Mouse (Mus musculus) layer of hippocampus, postnatal 25 days (tissue): Measurements from ENCODE around the gene Syt1. TPM values are rescaled to one million over a fixed set of nuclear protein-coding genes. Genes with fewer than 3 reads are reported as not detected.

Source experiments
- DNase-seq, 2 experiments: peaks; one replicate each; pipeline ENCODE4 v3.0.0; 2022; ENCODE audit warnings: mixed read lengths in 2 of 2, low spot score in 1 of 2; ENCODE audit errors: extremely low spot score in 1 of 2
- total RNA-seq, 2 experiments: library from RNA; stranded (reverse); gene quantifications; 2 replicates each; pipeline ENCODE4 v1.2.3; 2021

Gene Syt1
- total RNA-seq, 2 experiments from 2014 or later = 942 to 986 TPM

DNA sequence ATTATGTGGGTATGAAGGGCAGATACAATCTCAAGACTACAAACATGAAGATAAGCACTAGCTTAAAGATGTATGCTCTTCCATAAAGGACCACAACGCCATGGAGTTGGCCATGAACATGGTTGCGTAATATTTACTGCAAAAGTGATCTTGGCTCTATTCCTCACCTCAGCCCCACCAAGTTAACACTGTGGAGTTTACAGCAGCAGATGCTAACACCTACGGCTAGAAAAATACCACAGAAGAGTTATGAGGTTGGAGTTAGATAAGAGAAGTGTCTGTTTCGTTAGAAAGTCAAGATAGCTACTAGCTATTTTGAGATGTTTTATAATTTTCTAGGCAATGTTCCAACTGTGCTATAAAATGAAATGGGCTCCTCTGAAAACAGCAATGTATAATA lies 353.9 kb downstream of the Syt1 start:
- DNase-seq = no peak

DNA sequence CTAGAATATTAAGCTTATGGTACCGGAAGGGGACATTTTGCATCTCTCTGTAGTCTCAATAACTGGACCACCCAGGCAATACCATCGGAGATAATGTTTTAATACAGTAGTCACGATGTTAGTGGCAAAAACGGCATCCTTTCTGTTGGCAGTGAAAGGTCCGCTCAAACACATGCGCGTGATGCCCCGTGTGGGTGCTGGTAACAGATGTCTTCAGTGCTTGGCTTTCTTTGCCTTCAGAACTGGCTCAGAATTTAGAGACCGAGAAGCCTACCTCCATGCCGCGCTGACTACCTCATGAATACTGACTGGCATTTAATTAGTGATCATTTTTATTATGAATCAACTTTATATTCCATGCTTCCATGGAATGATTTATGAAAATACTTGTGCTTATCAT lies 355.7 kb downstream of the Syt1 start:
- no peak for DNase-seq

DNA sequence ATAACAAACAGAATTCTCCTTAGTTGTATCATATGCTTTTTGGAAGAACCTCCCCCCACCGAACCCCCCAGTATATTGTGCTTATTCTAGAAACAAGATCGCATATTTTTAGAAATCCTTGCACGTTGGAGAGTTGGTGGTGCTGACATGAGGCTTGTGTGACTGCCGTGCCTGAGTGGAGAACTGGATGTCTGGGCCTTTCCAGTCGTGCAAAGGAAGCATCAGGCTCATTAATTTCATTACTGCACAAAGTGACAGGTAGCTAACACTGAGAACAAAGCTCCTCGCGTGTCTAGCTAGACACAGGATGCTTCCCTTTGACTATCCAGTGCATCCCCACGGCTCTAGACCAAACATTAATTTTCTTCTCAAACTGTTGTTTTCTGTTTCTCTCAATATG lies 358.0 kb downstream of the Syt1 start:
- no peak for DNase-seq

DNA sequence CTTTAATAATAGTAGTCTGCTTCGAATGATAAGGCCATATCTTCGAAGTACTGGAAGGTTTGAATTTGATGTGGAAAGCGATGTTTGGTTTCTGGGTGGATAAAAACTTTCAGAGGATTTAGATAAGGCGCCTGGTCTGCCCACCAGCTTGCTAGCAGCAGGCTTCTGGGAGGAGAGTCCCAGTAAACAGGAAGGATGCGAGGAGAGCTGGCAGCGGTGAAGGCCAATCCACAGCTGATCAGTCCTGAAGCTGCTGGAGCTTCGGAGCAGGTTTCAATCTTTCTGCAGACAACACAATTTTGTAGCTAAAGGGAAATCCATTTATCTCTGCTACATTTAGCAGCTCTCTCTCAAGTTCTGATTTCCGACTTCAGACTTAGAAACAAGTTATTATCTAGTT lies 358.7 kb downstream of the Syt1 start:
- no peak for DNase-seq

DNA sequence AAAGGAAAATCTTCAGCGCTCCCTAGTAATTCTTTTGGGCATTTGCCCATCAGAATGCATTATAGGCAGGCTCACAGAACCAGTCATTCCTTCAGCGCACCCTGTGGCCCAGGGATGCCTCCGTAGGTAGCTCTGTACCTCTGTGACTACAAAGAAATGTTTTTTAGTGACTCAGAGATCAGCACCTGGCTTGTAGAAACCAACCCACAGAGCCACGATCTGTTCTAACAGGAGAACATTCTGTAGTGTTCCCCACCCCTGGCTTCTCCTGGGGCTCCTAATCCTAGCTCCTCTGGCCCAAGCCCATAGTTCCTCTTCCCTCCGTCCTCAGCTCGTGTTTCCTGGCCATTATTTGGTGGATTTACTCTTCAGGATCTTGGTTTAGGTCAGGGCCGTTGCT lies 361.6 kb downstream of the Syt1 start:
- no peak for DNase-seq

DNA sequence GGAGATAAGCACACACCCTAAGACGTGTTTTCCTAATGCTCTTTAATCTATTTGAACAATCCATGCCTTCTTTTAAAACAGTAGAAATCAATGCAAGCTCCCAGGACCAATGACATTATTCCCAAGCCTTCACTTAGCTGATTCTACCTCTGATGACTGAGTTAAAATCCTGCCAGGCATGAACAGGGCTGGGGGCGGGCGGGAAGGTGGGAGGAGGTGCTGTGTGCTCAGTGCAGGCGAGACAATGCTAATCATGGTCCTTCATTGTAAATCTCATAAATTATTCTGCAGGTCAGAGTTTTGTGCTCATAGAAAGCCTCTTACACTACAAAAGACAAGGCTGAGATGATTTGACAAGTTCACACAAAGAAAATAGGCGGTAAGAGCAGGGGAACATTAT lies 366.9 kb downstream of the Syt1 start:
- no peak for DNase-seq

DNA sequence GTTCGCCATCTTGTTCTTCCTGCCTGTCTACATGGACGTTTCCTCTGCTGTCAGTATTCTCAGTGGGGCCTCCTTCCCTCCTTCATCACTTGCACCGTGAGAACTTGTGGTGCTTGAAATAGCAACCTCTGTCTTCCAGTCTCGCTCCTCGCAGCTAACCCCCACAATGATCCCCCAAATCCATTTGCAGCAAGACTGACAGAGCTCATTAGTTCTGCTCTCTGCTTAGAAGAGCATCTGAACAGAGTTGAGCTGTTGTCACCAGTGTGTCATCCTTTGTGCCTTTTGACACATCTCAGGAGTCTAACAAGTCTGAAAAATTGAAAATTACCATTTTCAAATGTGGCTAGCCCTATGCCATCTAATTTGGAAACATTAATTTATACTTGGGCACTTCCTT lies 372.7 kb downstream of the Syt1 start:
- no peak for DNase-seq

DNA sequence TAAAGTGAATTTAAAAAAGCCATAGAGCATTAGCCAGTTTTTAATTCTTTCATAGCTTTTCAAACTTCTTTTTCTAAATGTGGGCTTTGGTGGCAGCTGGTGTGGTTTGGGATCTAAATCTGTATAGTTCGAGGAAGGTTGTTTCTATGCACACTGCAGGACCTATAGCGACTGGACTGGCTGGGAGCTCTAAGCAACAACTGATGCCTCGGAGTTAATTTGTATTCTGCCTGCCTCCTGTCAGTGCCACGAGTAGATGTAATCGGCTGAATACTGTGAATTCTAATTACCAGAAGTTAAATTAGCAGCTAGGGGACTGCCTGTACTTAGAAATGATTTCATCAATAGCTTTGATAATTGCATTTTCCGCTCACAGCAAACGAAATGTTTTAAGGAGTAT lies 374.7 kb downstream of the Syt1 start:
- no peak for DNase-seq

DNA sequence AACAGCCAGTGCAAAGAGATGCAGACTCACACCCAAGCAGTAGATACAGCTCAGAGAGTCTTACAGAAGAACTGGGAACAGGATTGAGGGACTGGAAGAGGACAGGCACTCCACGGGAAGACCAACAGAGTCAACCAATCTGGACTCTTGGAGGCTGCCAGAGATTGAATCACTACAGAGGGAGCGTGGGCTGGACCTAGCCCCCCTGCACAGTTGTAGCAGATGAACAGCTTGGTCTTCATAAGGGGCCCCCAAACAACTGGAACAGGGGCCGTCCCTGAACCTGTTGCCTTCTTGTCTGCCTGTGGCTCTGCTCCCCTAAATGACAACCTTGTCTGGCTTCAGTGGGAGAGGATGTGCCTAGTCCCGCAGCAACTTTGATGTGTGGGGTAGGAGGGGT lies 375.2 kb downstream of the Syt1 start:
- no peak for DNase-seq

DNA sequence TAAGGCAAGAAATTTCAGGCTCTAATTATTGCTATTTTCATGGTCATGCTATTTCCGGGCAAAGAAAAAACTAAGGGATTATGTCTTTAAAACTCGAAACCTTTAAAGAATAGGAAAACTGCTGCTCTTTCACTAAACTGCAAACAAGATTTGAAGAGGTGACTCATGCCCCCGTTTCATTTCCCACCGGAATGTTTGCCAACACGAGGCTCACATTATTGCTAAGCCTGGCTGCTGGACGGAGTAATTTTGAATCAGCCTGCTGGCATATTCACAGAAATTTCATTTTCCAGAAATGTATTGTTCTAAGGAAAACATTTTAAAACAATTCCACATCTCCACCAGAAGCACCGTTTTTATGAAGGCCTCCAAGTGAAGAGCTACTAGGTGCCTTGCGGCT lies 379.9 kb downstream of the Syt1 start:
- DNase-seq = no peak

DNA sequence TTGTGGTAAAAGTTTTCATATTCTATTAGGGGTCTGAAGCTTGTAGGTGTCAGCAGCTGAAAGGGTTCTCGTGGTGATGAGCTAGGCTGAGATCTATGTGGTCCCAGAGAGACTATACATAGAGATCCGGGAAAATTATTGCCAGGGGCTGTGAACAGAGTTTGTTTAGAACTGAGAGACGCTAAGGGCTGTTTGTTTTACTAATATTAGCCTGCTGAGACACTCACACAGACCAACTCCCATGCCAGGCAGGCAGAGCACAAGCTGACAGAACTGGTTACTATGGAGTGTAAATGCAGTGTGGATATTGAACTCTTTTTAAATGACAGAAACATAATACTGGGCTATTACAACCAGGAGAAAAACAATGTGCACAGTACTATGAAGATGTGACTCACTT lies 384.4 kb downstream of the Syt1 start:
- DNase-seq = no peak

DNA sequence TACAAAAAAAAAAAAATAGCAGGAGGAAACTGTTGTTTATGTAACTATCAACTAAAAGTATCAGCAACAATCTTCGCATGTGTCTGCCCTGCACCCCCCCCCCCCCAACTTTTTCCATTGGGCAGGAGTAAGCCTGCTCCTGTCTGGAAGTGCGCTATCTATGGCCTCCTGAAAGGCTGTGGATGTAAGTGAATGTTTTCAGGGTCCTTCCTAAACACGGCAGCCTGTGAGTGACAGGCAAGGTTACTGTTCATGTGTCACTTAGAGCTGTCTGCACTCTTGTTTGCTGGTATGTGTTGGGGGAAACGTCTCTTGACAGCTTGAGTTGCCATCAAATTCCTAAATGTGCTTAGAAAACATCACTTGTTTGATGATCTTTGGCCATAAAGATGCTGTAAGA lies 387.8 kb downstream of the Syt1 start:
- DNase-seq = no peak

DNA sequence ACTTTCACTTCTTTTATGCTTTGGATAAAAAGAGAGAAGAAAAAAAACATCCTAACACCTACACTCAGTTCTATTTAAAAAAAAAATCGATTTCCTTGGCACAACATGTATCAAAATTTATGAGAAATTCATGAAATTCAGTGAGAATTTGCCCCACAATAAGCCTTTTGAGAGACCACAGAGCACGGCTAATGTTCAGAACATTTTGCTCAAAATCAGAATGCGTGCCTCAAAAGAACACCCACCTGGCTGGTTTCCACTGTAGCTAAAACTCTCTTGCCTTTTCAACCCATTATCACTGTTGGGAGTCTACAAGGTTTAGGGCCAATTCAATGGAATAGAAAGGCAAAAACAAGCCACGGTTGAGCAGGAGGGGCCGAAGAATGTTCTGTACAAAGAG lies 390.9 kb downstream of the Syt1 start:
- DNase-seq = no peak

DNA sequence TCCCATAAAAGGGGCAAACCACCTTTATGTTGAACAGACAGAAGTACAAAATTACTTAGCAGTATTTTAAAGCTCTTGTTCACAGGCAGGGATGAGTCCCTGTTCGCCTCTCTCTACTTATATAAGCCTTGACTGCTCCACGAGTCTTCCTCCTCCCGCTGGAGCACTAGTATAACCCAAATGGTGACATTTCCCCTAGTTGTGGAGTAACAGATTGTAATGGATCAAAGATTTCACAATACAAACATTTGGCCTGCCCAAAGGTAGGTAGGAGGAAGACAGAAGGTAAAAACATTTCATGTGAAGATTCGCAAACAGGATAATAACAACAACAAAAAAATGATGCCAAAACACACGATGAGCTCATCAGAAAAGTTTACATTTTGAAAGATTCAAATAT lies 391.6 kb downstream of the Syt1 start:
- no peak for DNase-seq

DNA sequence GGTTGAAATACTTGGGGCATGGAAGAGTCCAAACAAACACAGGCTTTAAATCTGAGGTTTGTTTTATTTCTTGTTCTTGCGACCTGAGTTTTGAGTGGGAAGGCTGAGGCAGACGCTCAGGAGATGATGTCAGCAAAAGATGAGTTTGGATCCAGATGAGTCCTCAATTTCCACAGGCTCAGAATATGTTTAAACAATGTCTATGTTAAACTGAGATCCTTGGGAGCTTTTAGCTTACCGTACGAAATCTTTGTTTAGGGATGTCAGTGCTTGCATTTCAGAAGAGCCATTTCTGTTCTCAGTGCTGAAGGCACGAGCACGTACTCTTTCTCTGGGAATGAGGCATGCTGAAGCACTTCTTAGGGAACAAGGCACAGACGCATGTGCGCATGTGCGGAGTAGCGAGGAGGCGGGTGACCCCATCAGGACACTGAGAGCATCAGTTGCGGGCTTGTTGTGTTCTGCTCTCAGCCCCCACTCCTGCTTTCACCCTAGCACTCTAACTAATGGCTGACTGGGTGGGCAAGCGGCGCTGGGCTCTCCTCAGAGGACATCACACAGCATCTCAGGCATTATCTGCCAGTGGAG lies 400.6 kb downstream of the Syt1 start:
- DNase-seq = no peak

DNA sequence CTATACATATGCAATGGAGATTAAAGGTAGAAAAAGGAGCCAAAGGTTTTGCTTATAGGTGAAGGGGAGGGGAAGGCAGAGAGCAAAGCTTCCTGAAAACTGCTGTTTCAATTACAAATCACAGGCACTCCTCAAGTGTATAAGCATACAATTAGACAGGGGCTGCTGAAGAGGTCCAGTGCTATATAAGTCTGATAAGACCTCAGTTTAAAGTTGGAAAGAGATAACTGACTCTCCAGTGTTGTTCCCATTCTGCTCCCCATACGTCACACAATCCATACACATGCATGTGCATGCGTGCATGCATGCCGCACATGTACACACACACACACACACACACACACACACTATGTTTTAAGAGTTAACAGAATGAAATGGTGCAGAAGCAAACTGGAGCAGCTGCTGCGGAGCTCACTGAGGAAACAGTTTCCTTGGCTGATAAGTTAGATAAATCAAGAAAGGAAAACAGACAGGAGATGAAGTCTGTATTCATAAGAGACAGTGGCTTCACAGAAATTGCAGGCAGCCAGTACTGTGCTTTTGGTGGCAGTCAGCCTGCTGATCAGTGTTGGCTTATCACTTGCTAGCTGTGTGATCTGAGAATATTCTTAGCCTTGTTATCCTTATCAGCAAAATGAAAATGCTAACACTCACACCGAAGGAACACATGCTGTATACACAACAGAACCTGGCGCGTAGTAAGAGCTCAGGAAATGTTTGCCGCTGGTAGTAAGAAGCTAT lies 408.9 kb downstream of the Syt1 start:
- no peak for DNase-seq

DNA sequence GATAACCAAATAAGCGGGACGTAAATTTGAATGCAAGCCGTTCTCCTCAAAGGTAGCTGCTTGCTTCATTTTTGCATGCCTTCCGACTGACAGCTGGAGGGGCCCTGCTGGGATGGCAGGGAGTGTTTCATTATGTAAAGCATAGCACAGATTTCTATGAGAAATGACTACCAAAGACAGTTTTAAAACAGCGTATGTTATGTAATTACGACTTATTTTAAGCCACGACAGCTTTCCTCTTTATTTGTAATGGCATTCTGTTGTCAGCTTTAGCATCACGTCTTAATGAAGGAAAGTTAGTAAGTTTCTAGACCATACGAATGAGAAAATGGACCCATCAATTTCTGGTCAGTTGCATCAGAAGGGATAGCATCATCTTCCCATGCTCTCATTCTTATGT lies 410.1 kb downstream of the Syt1 start:
- DNase-seq = no peak

DNA sequence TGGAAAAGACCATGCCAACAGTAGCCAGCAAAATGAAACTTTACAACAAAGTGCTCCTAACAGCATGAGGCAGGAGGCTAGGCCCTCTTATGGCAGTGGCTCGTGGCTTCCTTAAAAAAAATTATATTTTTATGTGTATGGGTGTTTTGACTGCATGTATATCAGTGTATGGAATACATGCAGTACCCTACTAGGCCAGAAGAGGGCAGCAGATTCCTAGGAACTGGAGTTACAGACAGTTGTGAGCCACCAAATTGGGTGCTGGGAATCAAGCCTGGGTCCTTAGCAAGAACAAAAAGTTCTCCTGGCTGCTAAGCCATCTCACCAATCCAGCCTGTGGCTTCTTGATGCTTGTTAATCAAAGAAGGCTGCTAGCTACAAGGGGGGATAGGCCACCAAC lies 413.4 kb downstream of the Syt1 start:
- no peak for DNase-seq

DNA sequence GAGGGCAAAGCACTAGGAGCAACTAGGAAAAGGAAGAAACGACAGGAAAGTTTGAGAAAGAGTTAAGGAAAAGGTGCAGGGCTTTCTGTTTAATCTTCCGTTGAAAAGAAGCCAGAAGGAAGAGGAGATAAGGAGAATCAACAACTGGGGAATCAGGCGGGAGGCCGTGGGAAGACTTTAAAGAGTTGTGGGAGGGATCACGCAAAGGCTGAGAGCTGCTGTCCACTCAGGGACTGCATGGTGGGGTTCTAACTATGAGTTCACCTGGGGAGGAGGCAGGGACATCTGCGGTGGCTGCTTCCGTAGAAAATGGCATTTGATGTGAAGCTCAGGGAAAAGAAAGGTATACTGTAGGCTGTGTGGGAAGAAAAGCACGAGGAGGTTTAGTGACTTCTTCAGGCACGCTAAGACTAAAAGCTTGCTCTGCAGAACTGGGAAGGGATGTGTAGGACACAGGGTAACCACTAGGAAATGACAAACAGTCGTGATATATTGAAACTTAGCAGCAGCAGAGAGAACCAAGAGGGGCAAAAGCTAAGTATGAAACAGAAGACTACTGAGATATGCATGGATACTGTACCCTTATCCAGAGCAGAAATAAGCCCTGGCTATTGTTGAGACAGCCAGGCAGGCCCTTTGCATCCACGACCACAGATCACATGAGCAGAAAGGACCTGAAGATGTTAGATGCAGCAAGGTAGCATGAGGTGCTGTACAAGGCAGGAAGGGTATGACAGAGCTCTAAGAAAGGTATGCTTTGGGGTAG lies 414.4 kb downstream of the Syt1 start:
- no peak for DNase-seq

DNA sequence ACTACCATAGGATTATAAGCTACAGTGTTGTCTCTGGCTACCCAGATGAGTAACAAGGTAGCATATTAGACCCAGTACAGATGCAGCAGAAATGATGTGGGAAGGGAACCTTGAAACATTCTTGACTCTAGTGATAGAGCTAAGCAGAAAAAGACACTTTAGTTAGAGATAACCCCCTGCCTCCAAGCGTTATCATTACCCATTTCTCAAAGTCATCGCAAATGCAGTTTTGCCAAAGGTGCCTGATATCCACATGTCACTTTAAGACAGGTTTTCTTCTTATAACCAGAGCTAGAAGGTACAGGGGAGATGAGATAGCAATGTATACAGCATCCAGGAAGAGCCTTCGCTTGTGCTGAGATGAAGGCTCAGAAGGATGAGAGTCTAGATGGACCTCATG lies 421.4 kb downstream of the Syt1 start:
- no peak for DNase-seq

DNA sequence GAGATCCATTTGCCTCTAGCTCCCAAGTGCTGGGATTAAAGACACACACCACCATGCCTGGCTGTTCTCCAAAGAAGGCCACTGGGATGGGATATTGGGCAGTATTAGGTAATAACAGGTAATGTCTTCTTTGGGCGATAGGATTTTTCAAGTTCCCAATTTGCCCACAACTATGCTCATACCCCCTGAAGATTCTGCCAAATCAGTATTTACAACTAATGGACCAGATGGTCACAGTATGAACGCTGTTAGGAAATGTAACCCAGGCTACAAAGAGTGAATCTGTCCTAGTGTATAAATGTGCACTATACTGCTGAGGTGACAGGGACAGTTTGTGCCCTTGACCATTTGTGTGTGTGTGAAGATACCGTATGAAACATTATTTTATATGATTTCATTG lies 421.9 kb downstream of the Syt1 start:
- no peak for DNase-seq

DNA sequence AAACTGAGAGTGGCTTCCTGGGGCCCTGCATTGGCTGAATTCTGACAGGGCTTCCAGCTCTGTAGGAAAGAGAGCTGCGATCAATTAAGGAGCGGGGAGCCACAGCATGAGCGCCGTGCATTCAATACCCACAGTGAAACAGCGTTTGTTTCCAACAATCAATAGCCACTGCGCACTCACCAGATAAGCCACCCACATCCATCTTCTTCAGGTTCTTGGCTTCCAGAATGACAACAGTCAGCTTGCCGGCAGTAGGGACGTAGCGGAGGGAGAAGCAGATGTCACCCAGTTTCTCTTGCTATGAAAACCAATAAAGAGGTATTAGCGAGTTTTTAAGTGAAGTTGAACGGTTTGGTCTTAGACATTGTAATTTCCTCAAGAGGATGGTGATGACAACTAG lies 427.1 kb downstream of the Syt1 start:
- no peak for DNase-seq
